Mouse (Mus musculus) mouse embryonic stem cell (cell line): ENCODE data around the gene AI481877.

Experiments
- in situ Hi-C, 2 experiments: fragments of 300-500 bp; cut with MboI; formaldehyde crosslinking; loops; 1 replicate in 1 of 2; 3 replicates in 1 of 2; pipeline ENCODE4 v1.14.3; 2019 to 2020; ENCODE audit warnings: low sequenced_read_pairs in 2 of 2, low pct_unique_long_range_greater_than_20kb in 1 of 2, mixed read lengths in 1 of 2; ENCODE audit not compliant: unreplicated experiment in 1 of 2

Gene AI481877

DNA sequence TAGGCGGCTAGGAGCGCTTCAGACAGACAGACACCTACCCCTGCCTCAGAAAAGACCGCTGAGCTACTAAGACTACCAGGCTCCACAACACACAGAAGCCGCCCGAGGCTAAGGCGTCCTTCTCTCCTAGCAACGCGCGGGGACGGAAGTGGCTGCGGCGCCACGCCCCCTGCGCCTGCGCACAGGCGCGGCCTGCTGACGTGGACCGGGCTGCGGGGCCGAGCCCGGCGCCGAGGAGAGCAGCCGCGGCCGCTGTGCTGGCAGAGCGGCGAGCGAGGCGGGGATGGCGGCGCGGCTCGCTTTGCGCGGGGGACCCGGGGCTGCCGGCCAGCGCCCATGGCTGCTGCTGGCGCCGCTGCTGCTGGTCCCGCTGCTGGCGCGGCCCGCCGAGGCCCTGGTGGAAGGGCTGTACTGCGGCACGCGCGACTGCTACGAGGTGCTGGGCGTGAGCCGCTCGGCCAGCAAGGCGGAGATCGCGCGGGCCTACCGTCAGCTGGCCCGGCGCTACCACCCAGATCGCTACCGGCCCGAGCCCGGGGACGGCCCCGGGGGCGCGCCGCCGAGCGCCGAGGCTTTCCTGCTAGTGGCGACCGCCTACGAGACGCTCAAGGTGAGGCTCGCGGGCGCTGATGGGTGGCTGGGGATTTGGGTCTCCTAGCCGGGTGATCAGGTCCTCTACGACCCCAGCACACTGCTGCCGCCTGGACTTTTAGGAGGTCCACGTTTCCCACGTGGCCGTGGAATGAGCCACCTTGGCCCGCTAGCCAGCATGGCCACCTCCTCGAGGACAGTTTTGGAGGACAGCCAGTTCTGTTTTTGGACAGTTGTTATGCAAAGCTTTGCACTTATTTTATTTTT is 135.6 kb downstream of the AI481877 start, which contains the start of gene Gm20503:
Gene Gm20503, plus strand, starts transcription at position 263 of the 858 bp plus-strand sequence.
- in situ Hi-C loops = no loop called here

DNA sequence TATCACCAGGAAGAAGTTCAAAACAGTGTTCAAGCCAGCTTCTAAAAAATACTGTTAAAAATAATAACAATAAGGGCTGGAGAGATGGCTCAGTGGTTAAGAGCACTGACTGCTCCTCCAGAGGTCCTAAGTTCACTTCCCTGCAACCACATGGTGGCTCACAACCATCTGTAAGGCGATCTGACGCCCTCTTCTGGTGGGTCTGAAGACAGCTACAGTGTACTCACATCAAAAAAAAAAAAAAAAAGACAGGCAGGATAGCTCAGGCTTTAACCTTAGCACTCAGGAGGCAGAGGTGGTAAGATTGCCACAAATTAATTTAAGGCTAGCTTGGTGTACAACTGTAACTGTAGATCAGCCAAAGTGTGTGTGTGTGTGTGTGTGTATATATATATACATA is 138.2 kb downstream of the AI481877 start:
- in situ Hi-C loops = no loop called here

DNA sequence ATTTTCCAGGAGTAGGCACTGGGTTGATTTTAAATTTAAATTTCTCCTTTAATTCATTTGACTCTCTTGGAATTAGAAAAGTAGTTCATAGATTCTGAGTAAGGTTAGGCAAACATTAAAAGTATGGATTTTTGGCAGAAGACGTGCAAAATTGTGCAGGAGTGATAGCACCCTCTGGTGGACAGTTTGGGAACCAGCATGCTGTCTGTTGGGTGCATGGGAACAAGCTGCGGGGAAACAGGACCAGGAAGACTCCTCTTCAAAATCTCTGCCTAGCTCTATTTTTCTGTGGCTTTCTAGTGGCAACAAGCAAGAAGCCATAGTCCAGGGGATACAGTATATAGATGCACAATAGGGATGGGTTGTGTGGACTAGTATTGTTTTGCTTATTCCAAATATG is 139.1 kb downstream of the AI481877 start:
- in situ Hi-C loops = no loop called here

- in situ Hi-C loops = no loop called here
Measured at GRCm38 (mm10) chr4:58998688-58999087, 140.1 kb downstream of the AI481877 start.

GRCm38 (mm10) chr4:58997081-58997480 is 141.7 kb downstream of the AI481877 start:
- in situ Hi-C loops = no loop called here

GRCm38 (mm10) chr4:58995251-58995693 is 143.5 kb downstream of the AI481877 start:
- in situ Hi-C loops = no loop called here

GRCm38 (mm10) chr4:58994762-58995161 is 144.0 kb downstream of the AI481877 start, which contains the start of gene Dnajc25:
TSS of gene Dnajc25 (plus strand) at chr4:58995062.
- in situ Hi-C loops = no loop called here
